Mouse (Mus musculus) MN1 (cell line): ENCODE measurements around the gene Slc25a1.
A peak's percentile ranks its signal among the peaks of the same experiment; 100 is the strongest.

ENCODE experiments used
- DNase-seq: peaks from one replicate; pipeline ENCODE4 v3.0.0-alpha.2; 2016; ENCODE audit warnings: low spot score

The Slc25a1 gene

GRCm38 (mm10) chr16:17921325-17922162 is 6.5 kb downstream of the Slc25a1 start:
- DNase-seq = peak; percentile 97

GRCm38 (mm10) chr16:17920586-17920985 is 7.4 kb downstream of the Slc25a1 start:
- DNase-seq = peak; percentile 35

GRCm38 (mm10) chr16:17914307-17915249 is 13.4 kb downstream of the Slc25a1 start, which contains the start of gene Gsc2:
TSS of gene Gsc2 (minus strand) at chr16:17915059.
- DNase-seq = no peak

GRCm38 (mm10) chr16:17911052-17911595 is 16.9 kb downstream of the Slc25a1 start, which contains the start of gene Ess2:
TSS of gene Ess2 (minus strand) at chr16:17911348.
- DNase-seq = peak; percentile 96

GRCm38 (mm10) chr16:17898462-17898861 is 29.6 kb downstream of the Slc25a1 start, which contains the start of the genes Dgcr2 and Tssk2:
TSS of gene Dgcr2 (minus strand) at chr16:17898562.
TSS of gene Tssk2 (plus strand) at chr16:17898637.
- DNase-seq = no peak

GRCm38 (mm10) chr16:17896091-17896490 is 31.9 kb downstream of the Slc25a1 start:
- no peak for DNase-seq

- no peak for DNase-seq
These were observed 34.1 kb downstream of the Slc25a1 start, which contains the start of gene Tssk1 for GRCm38 (mm10) chr16:17893923-17894322. TSS of gene Tssk1 (plus strand) at chr16:17894223.

- DNase-seq = peak; percentile 16
These were observed 35.4 kb downstream of the Slc25a1 start for GRCm38 (mm10) chr16:17892606-17893005.

- peak; percentile 97 for DNase-seq
These were observed 36.5 kb downstream of the Slc25a1 start, which contains the start of gene Gm20518 for GRCm38 (mm10) chr16:17891567-17891959. TSS of gene Gm20518 (minus strand) at chr16:17891671.

- DNase-seq = peak; percentile 93
These were observed 37.0 kb downstream of the Slc25a1 start for GRCm38 (mm10) chr16:17890917-17891566.

GRCm38 (mm10) chr16:17890342-17890727 is 37.7 kb downstream of the Slc25a1 start:
- peak; percentile 15 for DNase-seq

GRCm38 (mm10) chr16:17889689-17890341 is 38.2 kb downstream of the Slc25a1 start:
- no peak for DNase-seq

- DNase-seq = no peak
These were observed 43.9 kb downstream of the Slc25a1 start for GRCm38 (mm10) chr16:17884116-17884515.

- no peak for DNase-seq
These were observed 45.8 kb downstream of the Slc25a1 start for GRCm38 (mm10) chr16:17882196-17882595.

GRCm38 (mm10) chr16:17879571-17879970 is 48.4 kb downstream of the Slc25a1 start:
- DNase-seq = no peak

GRCm38 (mm10) chr16:17876096-17876495 is 51.9 kb downstream of the Slc25a1 start:
- no peak for DNase-seq
